Mouse (Mus musculus) urinary bladder, adult 2 months (tissue): ENCODE measurements around the gene Rad52. TPM values are rescaled to one million over a fixed set of nuclear protein-coding genes. Genes with fewer than 3 reads are reported as not detected.

Experiments used
- DNase-seq: peaks from one replicate; pipeline ENCODE4 v3.0.0; 2022; ENCODE audit warnings: low spot score
- polyA plus RNA-seq: library from polyadenylated mRNA; depleted of rRNA; stranded (reverse); fragments of >200 nt; gene quantifications from 2 replicates; pipeline ENCODE4 v1.2.3, GENCODE M21; 2012; rRNA removed

Gene Rad52
- 28.8 and 39.4 TPM in 2 replicates for polyA plus RNA-seq

GRCm38 (mm10) chr6:119902204-119903080, at the start of gene Rad52:
Gene Rad52 (plus strand): TSS chr6:119902698.
- DNase-seq: peak; percentile 70

GRCm38 (mm10) chr6:119854156-119854555, 48.3 kb upstream of the Rad52 start:
- no peak for DNase-seq

- DNase-seq: no peak
Measured at GRCm38 (mm10) chr6:119855471-119855870, 47.0 kb upstream of the Rad52 start.

- no peak for DNase-seq
Measured at GRCm38 (mm10) chr6:119860236-119860635, 42.3 kb upstream of the Rad52 start.

DNA sequence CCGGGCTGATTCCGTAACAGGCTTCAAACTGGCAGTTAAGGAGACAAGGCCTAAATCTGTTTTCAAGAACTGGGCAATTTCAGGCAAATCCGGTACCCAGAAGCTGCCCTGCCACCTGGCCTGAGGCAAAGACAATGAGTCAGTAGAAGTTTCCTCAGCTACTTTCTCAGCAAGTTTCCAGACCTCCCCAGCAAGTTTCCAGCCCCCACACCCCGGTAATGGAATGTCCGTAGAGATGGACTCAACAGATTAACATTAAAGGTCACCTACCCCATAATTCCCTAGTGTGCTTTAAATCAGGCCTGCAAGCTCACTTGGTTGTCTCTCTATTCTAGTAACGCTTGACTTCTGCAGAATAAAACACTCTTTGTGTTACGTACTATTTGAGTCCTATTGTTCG, 41.0 kb upstream of the Rad52 start:
- DNase-seq: no peak

DNA sequence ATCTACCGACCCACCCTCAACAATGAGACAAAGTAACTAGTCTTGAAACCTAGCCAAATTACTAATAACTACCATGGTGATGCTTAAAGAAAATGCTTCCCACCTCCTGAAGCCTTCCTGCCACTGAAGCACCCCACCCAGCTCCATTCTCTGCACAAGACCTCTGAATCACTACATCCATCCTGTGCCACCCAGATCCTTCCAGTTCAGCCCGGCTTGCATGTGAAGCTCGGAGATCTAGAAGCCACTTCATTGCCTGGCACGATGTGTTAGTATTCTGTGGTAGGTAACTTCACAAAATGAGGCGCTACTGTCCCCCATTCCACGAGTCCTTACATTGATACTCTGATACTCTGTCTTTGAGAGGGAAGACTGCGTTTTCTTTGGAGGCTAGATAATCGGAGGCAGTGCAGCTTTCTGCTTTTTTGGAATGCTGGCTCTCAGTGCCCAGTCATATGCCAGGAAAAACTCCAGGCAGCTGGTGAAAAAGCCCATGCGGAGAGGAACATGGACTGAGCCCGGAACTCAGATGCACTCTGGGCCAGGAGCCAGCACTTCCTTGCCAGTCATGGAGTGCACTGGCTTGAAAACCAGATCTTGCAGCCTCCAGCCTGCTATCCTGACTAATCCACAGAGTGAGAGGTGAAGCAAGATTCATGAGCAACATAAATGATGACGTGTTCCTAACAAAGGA, 38.0 kb upstream of the Rad52 start:
- peak; percentile 26 for DNase-seq

GRCm38 (mm10) chr6:119883151-119883550, 19.3 kb upstream of the Rad52 start:
- DNase-seq: no peak

GRCm38 (mm10) chr6:119892711-119893110, 9.8 kb upstream of the Rad52 start:
- no peak for DNase-seq

GRCm38 (mm10) chr6:119903081-119903789, 737 bp downstream of the Rad52 start:
- no peak for DNase-seq

GRCm38 (mm10) chr6:119905461-119905860, 3.0 kb downstream of the Rad52 start:
- DNase-seq: no peak

DNA sequence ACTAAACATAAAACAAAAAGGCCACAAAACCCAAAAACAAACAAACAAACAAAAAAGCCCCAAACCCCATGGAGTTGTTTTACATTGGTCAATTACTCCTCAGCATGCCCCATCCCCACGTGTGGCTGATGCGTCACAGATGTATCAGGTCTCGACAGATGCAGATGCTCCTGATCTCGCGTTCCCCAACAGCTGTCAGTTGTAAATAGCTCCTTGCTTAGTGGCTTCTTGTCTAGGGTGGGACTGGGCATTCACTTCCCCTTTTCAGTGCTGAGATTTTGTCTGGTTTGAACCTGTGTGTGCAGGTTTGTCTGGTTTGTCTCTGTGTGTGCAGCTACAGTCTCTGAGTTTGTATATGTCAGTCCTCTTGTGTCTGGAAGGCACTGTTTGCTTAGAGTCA, 9.5 kb downstream of the Rad52 start:
- no peak for DNase-seq

DNA sequence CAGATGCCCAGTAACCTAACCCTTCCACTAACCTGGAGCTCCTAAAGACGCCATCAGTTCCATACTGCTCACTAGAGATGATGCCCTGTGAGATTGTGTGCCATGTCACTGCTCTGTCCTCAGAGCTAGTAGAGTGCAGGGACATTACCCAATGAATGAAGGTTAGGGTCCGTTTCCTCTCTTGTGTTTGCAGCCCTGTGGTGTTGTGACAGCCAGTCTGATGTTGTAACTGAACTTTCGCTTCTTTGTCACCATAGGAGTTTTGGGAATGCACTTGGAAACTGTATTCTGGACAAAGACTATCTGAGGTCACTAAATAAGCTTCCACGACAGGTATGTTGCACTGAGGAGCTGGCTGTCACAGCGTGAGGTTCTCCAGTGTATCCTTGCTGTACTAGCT, 13.2 kb downstream of the Rad52 start:
- DNase-seq: no peak

DNA sequence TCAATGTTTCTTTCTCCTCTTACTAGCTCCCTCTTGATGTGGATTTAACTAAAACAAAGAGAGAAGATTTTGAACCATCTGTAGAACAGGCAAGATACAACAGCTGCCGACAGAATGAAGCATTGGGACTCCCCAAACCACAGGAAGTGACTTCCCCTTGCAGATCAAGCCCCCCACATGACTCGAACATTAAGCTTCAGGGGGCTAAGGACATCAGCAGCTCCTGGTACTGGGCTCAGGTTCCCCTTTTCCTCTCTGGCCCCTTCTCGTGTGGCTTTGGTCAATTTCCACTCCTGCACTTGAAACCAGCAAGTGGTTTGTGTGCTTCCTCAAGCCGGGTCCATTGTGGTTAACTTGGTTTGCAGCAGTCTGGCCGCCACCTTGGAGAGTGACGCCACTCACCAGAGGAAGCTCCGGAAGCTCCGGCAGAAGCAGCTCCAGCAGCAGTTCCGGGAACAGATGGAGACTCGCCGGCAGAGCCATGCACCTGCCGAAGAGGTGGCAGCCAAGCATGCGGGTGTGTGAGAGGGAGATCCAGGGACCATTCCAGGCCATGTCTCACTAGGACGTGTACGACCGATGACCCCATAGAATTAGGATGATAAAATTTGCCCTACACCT, 16.2 kb downstream of the Rad52 start:
- DNase-seq: no peak

DNA sequence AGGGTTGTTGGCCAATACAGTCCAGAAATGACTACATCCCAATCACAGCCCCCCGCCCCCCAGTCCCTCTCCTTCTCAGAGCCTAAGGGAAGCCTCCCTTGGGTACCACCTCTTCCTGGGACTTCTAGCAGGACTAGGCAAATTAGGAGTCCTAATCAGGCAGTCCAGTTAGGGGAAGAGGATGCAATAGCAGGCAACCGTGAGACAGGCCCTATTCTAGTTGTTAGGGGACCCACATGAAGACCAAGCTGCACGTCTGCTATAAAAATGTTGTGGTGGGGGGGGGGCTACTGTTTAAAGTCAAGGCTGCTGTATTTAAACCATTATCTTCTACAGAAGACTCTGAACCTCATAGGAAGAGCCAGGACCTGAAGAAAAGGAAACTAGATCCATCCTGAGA, 19.6 kb downstream of the Rad52 start:
- no peak for DNase-seq

DNA sequence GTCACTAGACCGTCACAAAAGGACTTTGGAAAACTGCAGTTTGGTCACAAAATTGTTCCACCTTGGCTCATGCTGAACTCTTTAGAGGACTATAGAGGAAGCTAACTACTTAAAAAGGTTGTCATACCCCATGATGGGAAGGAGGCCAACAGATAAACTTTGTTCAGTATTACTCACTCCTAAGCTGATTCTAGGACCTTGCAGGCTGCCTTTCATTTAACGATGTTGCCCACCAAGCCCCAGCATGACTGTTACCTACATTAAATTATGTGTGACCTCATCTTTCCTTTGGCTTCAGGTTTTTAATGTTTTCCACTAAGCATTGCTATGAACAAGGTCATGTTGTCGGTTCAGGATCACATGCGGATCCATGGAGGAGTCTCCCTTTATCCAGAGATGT, 20.0 kb downstream of the Rad52 start:
- no peak for DNase-seq

DNA sequence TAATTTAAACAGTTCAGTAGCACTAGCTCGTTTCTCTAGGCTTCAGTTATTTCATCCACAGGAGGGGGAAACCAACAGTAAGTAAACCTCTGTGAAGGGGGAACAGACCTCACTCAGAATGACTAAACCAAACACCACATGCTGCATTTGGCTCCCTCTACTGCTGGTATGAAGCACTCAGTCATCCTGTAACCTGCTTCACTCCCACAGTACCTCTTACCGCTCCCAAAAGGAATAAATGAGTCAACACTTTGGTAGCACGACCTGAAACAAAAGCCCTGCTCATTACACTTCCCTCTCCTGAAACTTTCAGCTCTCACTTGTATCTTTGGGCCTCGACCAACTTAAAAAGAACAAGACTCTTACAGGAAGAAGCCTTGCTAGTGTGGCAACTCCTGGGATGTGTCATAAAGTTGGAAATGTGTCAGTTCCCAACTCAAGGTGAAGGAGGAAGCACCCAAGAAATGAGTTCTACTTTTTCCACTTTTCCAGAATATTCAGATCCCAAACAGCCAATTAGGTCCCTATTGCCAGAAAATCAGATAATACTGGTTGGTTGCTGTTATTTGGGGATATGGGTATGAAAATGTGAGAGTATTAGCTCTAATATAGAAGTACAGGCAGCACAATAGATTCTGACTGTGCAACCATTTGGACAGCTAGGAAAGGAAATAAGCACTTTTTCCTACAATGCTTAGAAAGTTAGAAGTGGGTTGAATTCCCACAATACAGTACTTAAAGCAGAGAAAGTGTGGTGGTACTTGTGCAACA, 21.9 kb downstream of the Rad52 start:
- DNase-seq: no peak

Other genes starting within 250 kb of the Rad52 start
- 10.6 and 13.7 TPM in 2 replicates for gene Erc1, start 54.5 kb upstream of the Rad52 start, polyA plus RNA-seq
- 150 and 156 TPM in 2 replicates for gene Wnk1, start 136.0 kb downstream of the Rad52 start, polyA plus RNA-seq
- gene Ninj2, start 190.7 kb downstream of the Rad52 start, polyA plus RNA-seq: 0.10 TPM in 1 of 2 replicates, not detected in the other